Mouse (Mus musculus) Patski (cell line): ENCODE results near the gene Slit2. TPM values are rescaled to one million over a fixed set of nuclear protein-coding genes. Genes with fewer than 3 reads are reported as not detected.

Source experiments
- ATAC-seq: fragments of 100-300 bp; one replicate; pipeline ENCODE4 v1.8.0; 2021
- CTCF ChIA-PET: fragments of 350-600 bp; sonication (Branson Sonifier 250); formaldehyde crosslinking; loops from one replicate; lab custom pipeline; 2022; ENCODE audit warnings: inconsistent platforms; lab: Charles Lee
- POLR2A ChIA-PET: fragments of 350-600 bp; sonication (Branson Sonifier 250); formaldehyde crosslinking; loops from one replicate; lab custom pipeline; 2022; ENCODE audit warnings: antibody characterized with exemption, inconsistent platforms; lab: Charles Lee
- DNase-seq: peaks from one replicate; pipeline ENCODE4 v3.0.0-alpha.2; 2011; ENCODE audit warnings: low read depth, low spot score
- H3K27me3 ChIP-seq: fragments of 371-371 bp; one replicate; pipeline ENCODE4 v1.5.1; 2021
- CTCF ChIP-seq: fragments of 100-300 bp; IDR thresholded peaks from one replicate; pipeline ENCODE4 v1.5.1; 2021
- in situ Hi-C: fragments of 300-500 bp; cut with MboI; formaldehyde crosslinking; loops from 3 replicates; pipeline ENCODE4 v1.11.1; 2018; ENCODE audit warnings: low pct_unique_long_range_greater_than_20kb, mixed read lengths
- polyA plus RNA-seq: library from polyadenylated mRNA; unstranded; gene quantifications from one replicate; pipeline ENCODE4 v1.2.3, GENCODE M21; 2021

Slit2 gene
- polyA plus RNA-seq, 1 experiment from 2014 or later = 1.7 TPM

- DNase-seq = no peak
- TF ChIP-seq CTCF = no peak
- CTCF ChIA-PET = interaction anchor here (1.7 kb wide), 1 partner anchor 20 kb away, joined by 3 read pairs; no protein-coding TSS in a partner anchor
- no peak for ATAC-seq
- in situ Hi-C loops = no loop called here
- peaks cover 10% of the 10 kb centered on the region for H3K27me3 ChIP-seq
- POLR2A ChIA-PET = no interaction called here
These were observed 344.7 kb downstream of the Slit2 start, which contains the start of gene 5730480H06Rik for GRCm38 (mm10) chr5:48327652-48328051. Gene 5730480H06Rik (plus strand): TSS chr5:48327952.

- DNase-seq (no peak), ATAC-seq (no peak)
- no peak for TF ChIP-seq CTCF
- peaks cover 10% of the 10 kb centered on the region for H3K27me3 ChIP-seq
- ChIA-PET CTCF (no interaction called here), POLR2A (no interaction called here)
- in situ Hi-C loops = no loop called here
These were observed 346.8 kb downstream of the Slit2 start for GRCm38 (mm10) chr5:48329751-48330150.

DNA sequence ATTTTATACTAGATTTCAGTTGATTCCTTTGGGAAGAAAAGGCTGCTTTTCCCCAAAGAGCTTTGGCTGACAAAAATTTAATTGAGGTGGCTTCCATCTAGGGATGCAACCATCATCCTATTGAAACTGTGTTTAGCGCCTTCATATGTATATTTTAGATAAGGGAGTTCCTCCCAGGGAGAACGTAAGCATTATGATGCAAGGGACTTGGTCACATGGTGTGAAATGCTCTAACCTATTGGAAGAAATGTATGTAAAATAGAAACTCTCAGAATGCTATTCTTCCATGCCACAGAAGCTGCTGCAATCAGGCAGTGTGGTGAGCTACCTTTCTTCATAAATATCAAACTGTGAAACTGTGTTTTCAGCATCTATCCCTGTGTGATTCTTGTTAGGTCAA is 347.9 kb downstream of the Slit2 start:
- DNase-seq (no peak), ATAC-seq (no peak)
- TF ChIP-seq CTCF = no peak
- in situ Hi-C loops = no loop called here
- ChIA-PET CTCF (no interaction called here), POLR2A (interaction anchor here (1.0 kb wide), 1 partner anchor 13 kb away, joined by 3 read pairs; no protein-coding TSS in a partner anchor)
- peaks cover 10% of the 10 kb centered on the region for H3K27me3 ChIP-seq

- peaks cover 10% of the 10 kb centered on the region for H3K27me3 ChIP-seq
- ATAC-seq = no peak
- CTCF ChIA-PET = no interaction called here
- POLR2A ChIA-PET = interaction anchor here (1.0 kb wide), 1 partner anchor 12 kb away, joined by 3 read pairs; no protein-coding TSS in a partner anchor
- no peak for DNase-seq
- TF ChIP-seq CTCF = no peak
- in situ Hi-C loops = no loop called here
These were observed 348.5 kb downstream of the Slit2 start for GRCm38 (mm10) chr5:48331441-48331840.

GRCm38 (mm10) chr5:48333407-48333806 is 350.5 kb downstream of the Slit2 start:
- CTCF ChIA-PET = no interaction called here
- ATAC-seq = no peak
- H3K27me3 ChIP-seq = peaks cover 10% of the 10 kb centered on the region
- DNase-seq = no peak
- POLR2A ChIA-PET = no interaction called here
- in situ Hi-C loops = no loop called here
- TF ChIP-seq CTCF = no peak

- in situ Hi-C loops = no loop called here
- peaks cover 12% of the 10 kb centered on the region for H3K27me3 ChIP-seq
- ChIA-PET POLR2A (no interaction called here), CTCF (no interaction called here)
- ATAC-seq (no peak), DNase-seq (no peak)
- no peak for TF ChIP-seq CTCF
These were observed 351.1 kb downstream of the Slit2 start for GRCm38 (mm10) chr5:48333884-48334513.

DNA sequence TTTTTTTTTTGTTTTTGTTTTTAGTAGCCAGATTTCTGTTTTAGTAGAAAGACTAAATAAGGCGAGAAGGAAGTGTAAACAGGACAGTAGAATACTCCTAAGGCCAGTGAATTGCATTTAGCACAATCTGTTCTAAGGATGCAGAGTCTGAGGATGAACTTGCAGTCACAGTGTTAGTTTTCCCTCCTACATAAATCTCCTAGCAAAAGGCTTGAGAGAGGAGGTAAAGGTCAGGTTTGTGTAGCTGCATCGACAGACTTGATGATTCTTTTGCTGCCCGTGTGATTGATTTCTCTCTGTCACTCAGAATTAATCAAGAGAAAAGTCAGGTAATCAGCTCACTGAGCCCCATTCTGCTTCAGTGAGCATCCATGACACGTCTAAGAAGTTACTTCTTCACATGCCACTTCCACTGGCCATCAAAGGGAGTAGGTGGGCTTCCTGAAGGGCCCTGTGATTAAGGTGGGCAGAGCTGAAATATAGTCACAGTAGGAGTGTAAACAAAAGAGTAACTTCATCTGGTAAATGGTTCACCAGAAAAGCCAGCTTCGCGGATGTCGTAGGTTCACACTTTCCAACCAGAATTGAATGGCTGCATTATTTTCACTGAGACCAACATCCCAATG is 358.0 kb downstream of the Slit2 start:
- in situ Hi-C loops = loop anchor here (10.0 kb wide), 1 partner anchor 1896 kb away; no protein-coding TSS in a partner anchor
- POLR2A ChIA-PET = no interaction called here
- CTCF ChIA-PET = no interaction called here
- H3K27me3 ChIP-seq = peaks cover 37% of the 10 kb centered on the region
- ATAC-seq = no peak
- TF ChIP-seq CTCF = no peak
- no peak for DNase-seq

- H3K27me3 ChIP-seq = peaks cover 59% of the 10 kb centered on the region
- peak; percentile 10 for DNase-seq
- POLR2A ChIA-PET = no interaction called here
- CTCF ChIA-PET = interaction anchor here (1.6 kb wide), 1 partner anchor 9 kb away, joined by 4 read pairs; no protein-coding TSS in a partner anchor
- in situ Hi-C loops = loop anchor here (5.0 to 10.0 kb wide), 2 partner anchors 213 to 1901 kb away; no protein-coding TSS in a partner anchor
- peak; percentile 57 for TF ChIP-seq CTCF
- ATAC-seq = peak; percentile 79
These were observed 362.4 kb downstream of the Slit2 start for GRCm38 (mm10) chr5:48345095-48345982.

DNA sequence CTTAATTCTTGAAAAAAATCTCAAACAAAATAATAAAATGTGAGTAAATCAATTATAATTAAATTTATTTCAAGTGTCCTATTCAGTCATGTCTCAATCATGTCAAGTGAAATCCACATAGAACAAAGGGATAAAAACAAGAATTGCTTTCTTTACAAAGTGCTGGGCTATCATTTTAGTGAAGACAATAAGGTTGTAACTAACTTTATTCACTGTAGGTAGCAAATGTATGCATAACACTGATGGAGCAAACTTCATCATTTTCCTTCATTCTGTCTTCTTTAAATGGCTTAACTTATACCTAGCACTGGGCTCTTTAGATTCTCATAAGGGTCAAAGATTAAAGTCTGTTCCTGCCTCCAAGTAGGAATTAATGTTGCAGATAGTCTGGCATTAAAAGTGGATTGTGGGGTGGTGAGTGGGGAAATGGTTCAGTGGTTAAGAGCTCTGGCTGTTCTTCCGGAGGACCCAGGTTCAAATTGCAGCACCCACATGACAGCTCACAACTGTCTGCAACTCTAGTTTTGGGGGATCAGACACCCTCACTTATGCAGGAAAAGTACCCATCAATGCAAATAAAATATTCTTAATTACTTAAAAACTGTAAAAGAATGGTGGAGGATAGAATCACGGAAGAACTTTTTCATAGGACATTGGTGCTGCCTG is 363.2 kb downstream of the Slit2 start:
- ATAC-seq = no peak
- CTCF ChIA-PET = interaction anchor here (1.6 kb wide), 1 partner anchor 9 kb away, joined by 4 read pairs; no protein-coding TSS in a partner anchor
- TF ChIP-seq CTCF = no peak
- DNase-seq = no peak
- in situ Hi-C loops = loop anchor here (5.0 to 10.0 kb wide), 2 partner anchors 214 to 1901 kb away; no protein-coding TSS in a partner anchor
- H3K27me3 ChIP-seq = peaks cover 57% of the 10 kb centered on the region
- POLR2A ChIA-PET = no interaction called here

DNA sequence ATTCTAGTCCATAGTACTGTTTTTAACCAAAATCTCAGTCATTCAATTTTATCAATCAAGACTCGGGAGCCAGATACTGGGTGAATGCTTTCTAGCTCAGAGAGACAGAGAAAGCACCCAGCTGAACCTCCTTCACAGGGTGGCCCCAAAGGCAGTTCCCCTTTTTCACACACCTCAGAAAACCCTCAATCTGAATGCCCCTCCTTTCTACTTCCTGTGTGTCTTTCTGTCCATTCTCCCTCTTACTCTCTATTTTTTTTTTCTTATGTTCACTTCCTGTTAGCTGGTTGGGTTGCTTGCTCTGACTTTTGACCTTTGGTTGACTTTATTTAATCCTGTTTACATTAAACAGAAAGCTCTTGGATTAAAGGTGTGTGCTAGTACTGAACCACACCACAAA is 366.4 kb downstream of the Slit2 start:
- POLR2A ChIA-PET = no interaction called here
- H3K27me3 ChIP-seq = peaks cover 43% of the 10 kb centered on the region
- no peak for ATAC-seq
- DNase-seq = no peak
- CTCF ChIA-PET = no interaction called here
- in situ Hi-C loops = loop anchor here (5.0 to 10.0 kb wide), 2 partner anchors 217 to 1905 kb away; no protein-coding TSS in a partner anchor
- TF ChIP-seq CTCF = no peak
